Mouse (Mus musculus) left cerebral cortex, postnatal 4 days (tissue): Measurements from ENCODE around the gene Ugt1a2. TPM values are rescaled to one million over a fixed set of nuclear protein-coding genes. Genes with fewer than 3 reads are reported as not detected.

Experiments used
- total RNA-seq, 2 experiments: library from RNA; stranded (reverse); gene quantifications; 2 replicates each; pipeline ENCODE4 v1.2.3; 2021

Gene Ugt1a2
- total RNA-seq, 2 experiments from 2014 or later, result 0.38 TPM; not detected in 1

Other genes starting within 250 kb of the Ugt1a2 start
- 10 to 100 TPM; 27.9 to 29.8 TPM for gene Usp40, start 192.1 kb upstream of the Ugt1a2 start, total RNA-seq
- not detected for gene Ugt1a10, start 145.2 kb upstream of the Ugt1a2 start, total RNA-seq
- gene Ugt1a9, start 129.8 kb upstream of the Ugt1a2 start, total RNA-seq, result not detected
- gene Ugt1a8, start 112.8 kb upstream of the Ugt1a2 start, total RNA-seq, result not detected
- gene Ugt1a7c, start 105.5 kb upstream of the Ugt1a2 start, total RNA-seq, result under 1 TPM; 0.40 to 0.56 TPM
- not detected for gene Ugt1a6b, start 97.3 kb upstream of the Ugt1a2 start, total RNA-seq
- gene Ugt1a6a, start 65.8 kb upstream of the Ugt1a2 start, total RNA-seq, result under 1 TPM in 1 of 2 experiments, not detected in 1; 0.16 TPM
- gene Ugt1a5, start 34.6 kb upstream of the Ugt1a2 start, total RNA-seq, result under 1 TPM in 1 of 2 experiments, not detected in 1; 0.36 TPM
- 1 to 10 TPM; 4.9 to 5.9 TPM for gene Dnajb3, start 5.2 kb downstream of the Ugt1a2 start, total RNA-seq
- gene Ugt1a1, start 11.4 kb downstream of the Ugt1a2 start, total RNA-seq, result under 1 TPM in 1 of 2 experiments, not detected in 1; 0.34 TPM
- under 1 TPM; 0.04 to 0.20 TPM for gene Mroh2a, start 26.4 kb downstream of the Ugt1a2 start, total RNA-seq
- gene Hjurp, start 77.0 kb downstream of the Ugt1a2 start, total RNA-seq, result 10 to 100 TPM; 75.3 to 78.8 TPM
- gene Trpm8, start 77.1 kb downstream of the Ugt1a2 start, total RNA-seq, result 1 to 10 TPM in 1 of 2 experiments, under 1 TPM in 1; 0.82 to 1.2 TPM
- gene Spp2, start 206.4 kb downstream of the Ugt1a2 start, total RNA-seq, result under 1 TPM in 1 of 2 experiments, not detected in 1; 0.70 TPM